Mouse (Mus musculus): ENCODE data around the gene Olfr1138. TPM values are rescaled to one million over a fixed set of nuclear protein-coding genes. Genes with fewer than 3 reads are reported as not detected.

Olfr1138 gene
- not detected in 2 replicates for total RNA-seq (2012; rRNA removed)
- not detected in 2 replicates for total RNA-seq (2014; rRNA removed)
- not detected in 2 replicates for polyA plus RNA-seq (2012; ENCODE audit: insufficient read length, low read depth)

DNA sequence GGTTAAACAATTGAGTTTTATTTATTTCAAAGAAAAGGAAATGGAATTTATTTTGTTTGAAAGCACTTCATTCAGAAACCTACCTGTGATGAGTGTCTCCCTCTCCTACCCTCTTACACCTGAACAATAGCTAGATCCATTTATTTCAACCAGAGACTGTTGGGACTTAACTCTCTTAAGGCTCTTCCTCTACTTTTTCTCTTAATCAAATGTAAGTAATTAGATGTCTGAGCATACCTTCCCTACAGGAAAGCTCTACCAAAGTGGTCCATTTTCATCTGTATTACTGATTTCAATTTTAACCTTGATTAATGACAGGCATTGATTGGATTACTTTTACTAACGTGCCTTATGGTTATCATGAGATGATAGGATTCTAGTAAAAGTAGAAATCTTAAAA lies at the start of gene Olfr1138:
TSS of gene Olfr1138 (minus strand) at position 101 of the 400 bp plus-strand sequence.
- Histone ChIP-seq H3K4me3 (replicated peaks in 1 of 3; ENCODE audit: low read depth in 2 of 3, low read length in 2 of 3, poor library complexity in 1 of 3) (no peak within 1 kb of the TSS), H3K9ac (ENCODE audit: insufficient read depth, low read depth) (no peak within 1 kb of the TSS), H3K27me3 (replicated peaks) (no peaks in the 10 kb centered on the region), H3K4me2 (ENCODE audit: insufficient read depth, low read depth, poor library complexity, severe bottlenecking) (no peak within 1 kb of the TSS), H3K79me2 (replicated peaks; ENCODE audit: control insufficient read depth, extremely low read depth, insufficient read depth, poor library complexity, severe bottlenecking) (no peaks in the 10 kb centered on the region), H3K9me3 (replicated peaks; ENCODE audit: low read length) (peaks cover 17% of the 10 kb centered on the region), H3K27ac (ENCODE audit: insufficient read depth, low read depth) (no peak within 1 kb of the TSS), H3K36me3 (replicated peaks in 1 of 2; ENCODE audit: control insufficient read depth in 1 of 2, insufficient read depth in 1 of 2, low read length in 1 of 2) (no peaks in the 10 kb centered on the region), H3K4me1 (ENCODE audit: control insufficient read depth in 1 of 2, insufficient read depth in 2 of 2) (no peaks in the 10 kb centered on the region)
- TF ChIP-seq MXI1 (IDR thresholded peaks at IDR 0.05; ENCODE audit: low read depth, low read length) (no peak), POLR2A (IDR thresholded peaks at IDR 0.05; ENCODE audit: low read depth, low read length) (no peak), RCOR1 (conservative IDR thresholded peaks at IDR 0.05; ENCODE audit: low read depth, low read length) (no peak), MAZ (IDR thresholded peaks at IDR 0.05; ENCODE audit: low read depth, low read length) (no peak), GABPA (IDR thresholded peaks at IDR 0.05; ENCODE audit: insufficient replicate concordance, low read depth, low read length) (no peak), TCF12 (IDR thresholded peaks at IDR 0.05; ENCODE audit: low read depth, low read length) (no peak), HCFC1 (IDR thresholded peaks at IDR 0.05; ENCODE audit: low read depth, low read length) (no peak), UBTF (IDR thresholded peaks at IDR 0.05; ENCODE audit: low read depth, low read length) (no peak), CHD1 (IDR thresholded peaks at IDR 0.05; ENCODE audit: low read depth, low read length) (no peak), SIN3A (IDR thresholded peaks at IDR 0.05; ENCODE audit: low read length) (no peak), KAT2A (IDR thresholded peaks at IDR 0.05; ENCODE audit: insufficient replicate concordance, low read length) (no peak), USF1 (IDR thresholded peaks at IDR 0.05; ENCODE audit: low read depth, low read length) (no peak), NELFE (IDR thresholded peaks at IDR 0.05; ENCODE audit: low read depth, low read length) (no peak), MAX (IDR thresholded peaks at IDR 0.05; ENCODE audit: low read length) (no peak), BHLHE40 (IDR thresholded peaks at IDR 0.05; ENCODE audit: low read depth, low read length) (no peak), PAX5 (IDR thresholded peaks at IDR 0.05; ENCODE audit: low read length) (no peak), JUND (conservative IDR thresholded peaks at IDR 0.05; ENCODE audit: low read depth, low read length) (no peak), USF2 (conservative IDR thresholded peaks at IDR 0.05; ENCODE audit: low read depth, low read length) (no peak), CTCF (conservative IDR thresholded peaks at IDR 0.05 in 1 of 2, IDR thresholded peaks at IDR 0.05 in 1 of 2; ENCODE audit: low read depth in 2 of 2, low read length in 2 of 2) (no peak), E2F4 (IDR thresholded peaks at IDR 0.05; ENCODE audit: insufficient replicate concordance, low read depth, low read length) (no peak)
- in situ Hi-C loops (cut with MboI; ENCODE audit: low pct_ligation_motif_present, low pct_unique_long_range_greater_than_20kb, low sequenced_read_pairs) (no loop called here), dilution Hi-C loops (cut with MboI; ENCODE audit: extremely low pct_ligation_motif_present, extremely low pct_unique_long_range_greater_than_20kb, low sequenced_read_pairs) (no loop called here)
- no peak for DNase-seq (ENCODE audit: extremely low read depth)

DNA sequence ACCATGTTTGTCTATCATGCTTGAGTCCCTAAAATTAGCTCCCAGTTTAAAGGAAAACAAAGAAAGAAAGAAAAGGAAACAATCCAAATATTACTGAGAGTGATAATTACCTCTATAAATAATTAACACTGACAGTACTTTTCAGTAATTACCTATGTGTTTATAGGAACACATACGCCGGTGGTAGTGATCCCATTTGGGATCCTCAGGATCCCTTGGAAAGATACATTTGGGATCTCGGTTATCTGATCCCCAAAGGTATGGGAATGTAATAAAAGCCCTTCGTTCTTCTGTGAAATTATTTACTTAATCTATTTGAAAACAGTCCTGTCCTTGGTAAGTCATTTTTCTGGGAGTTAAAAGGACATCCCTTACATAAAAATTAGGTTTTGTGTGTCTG lies 39.4 kb upstream of the Olfr1138 start, which contains the start of gene Olfr152:
TSS of gene Olfr152 (plus strand) at position 301 of the 400 bp plus-strand sequence.
- no peaks in the 10 kb centered on the region for H3K4me1 ChIP-seq (ENCODE audit: control insufficient read depth in 1 of 2, insufficient read depth in 2 of 2)
- H3K9me3 ChIP-seq (replicated peaks; ENCODE audit: low read length): peaks cover 21% of the 10 kb centered on the region
- in situ Hi-C loops (cut with MboI; ENCODE audit: low pct_ligation_motif_present, low pct_unique_long_range_greater_than_20kb, low sequenced_read_pairs) (no loop called here), dilution Hi-C loops (cut with MboI; ENCODE audit: extremely low pct_ligation_motif_present, extremely low pct_unique_long_range_greater_than_20kb, low sequenced_read_pairs) (no loop called here)
- no peak within 1 kb of the TSS for H3K4me2 ChIP-seq (ENCODE audit: insufficient read depth, low read depth, poor library complexity, severe bottlenecking)
- H3K27ac ChIP-seq (ENCODE audit: insufficient read depth, low read depth): no peak within 1 kb of the TSS
- no peaks in the 10 kb centered on the region for H3K79me2 ChIP-seq (replicated peaks; ENCODE audit: control insufficient read depth, extremely low read depth, insufficient read depth, poor library complexity, severe bottlenecking)
- H3K9ac ChIP-seq (ENCODE audit: insufficient read depth, low read depth): no peak within 1 kb of the TSS
- DNase-seq (ENCODE audit: extremely low read depth): no peak
- no peaks in the 10 kb centered on the region for H3K36me3 ChIP-seq (replicated peaks in 1 of 2; ENCODE audit: control insufficient read depth in 1 of 2, insufficient read depth in 1 of 2, low read length in 1 of 2)
- no peak within 1 kb of the TSS for H3K4me3 ChIP-seq (replicated peaks in 1 of 3; ENCODE audit: low read depth in 2 of 3, low read length in 2 of 3, poor library complexity in 1 of 3)
- TF ChIP-seq ZMIZ1 (IDR thresholded peaks at IDR 0.05; ENCODE audit: low read depth, low read length): no peak
- no peak for TF ChIP-seq USF2 (conservative IDR thresholded peaks at IDR 0.05; ENCODE audit: low read depth, low read length)
- no peak for TF ChIP-seq TBP (conservative IDR thresholded peaks at IDR 0.05; ENCODE audit: low read depth, low read length)
- TF ChIP-seq BHLHE40 (IDR thresholded peaks at IDR 0.05; ENCODE audit: low read depth, low read length): no peak
- no peak for TF ChIP-seq ETS1 (conservative IDR thresholded peaks at IDR 0.05; ENCODE audit: low read depth, low read length)
- TF ChIP-seq E2F4 (IDR thresholded peaks at IDR 0.05; ENCODE audit: insufficient replicate concordance, low read depth, low read length): no peak
- no peak for TF ChIP-seq POLR2A (IDR thresholded peaks at IDR 0.05; ENCODE audit: low read depth, low read length)
- TF ChIP-seq MAZ (IDR thresholded peaks at IDR 0.05; ENCODE audit: low read depth, low read length): no peak
- TF ChIP-seq CTCF (conservative IDR thresholded peaks at IDR 0.05 in 1 of 2, IDR thresholded peaks at IDR 0.05 in 1 of 2; ENCODE audit: low read depth in 2 of 2, low read length in 2 of 2): no peak
- TF ChIP-seq NELFE (IDR thresholded peaks at IDR 0.05; ENCODE audit: low read depth, low read length): no peak
- no peak for TF ChIP-seq JUND (conservative IDR thresholded peaks at IDR 0.05; ENCODE audit: low read depth, low read length)
- no peak for TF ChIP-seq MAX (IDR thresholded peaks at IDR 0.05; ENCODE audit: low read length)
- no peak for TF ChIP-seq PAX5 (IDR thresholded peaks at IDR 0.05; ENCODE audit: low read length)
- no peak for TF ChIP-seq ZKSCAN1 (IDR thresholded peaks at IDR 0.05; ENCODE audit: borderline replicate concordance, low read depth, low read length)
- TF ChIP-seq MYC (IDR thresholded peaks at IDR 0.05; ENCODE audit: low read depth, low read length): no peak
- no peak for TF ChIP-seq NRF1 (IDR thresholded peaks at IDR 0.05; ENCODE audit: low read depth, low read length)
- no peak for TF ChIP-seq CHD2 (IDR thresholded peaks at IDR 0.05; ENCODE audit: low read length)
- H3K27me3 ChIP-seq (replicated peaks): no peaks in the 10 kb centered on the region
